Mouse (Mus musculus) bone marrow macrophage, adult 2 months (primary cell): Measurements from ENCODE around the gene Csf1.

Experiments
- CTCF ChIP-seq: IDR thresholded peaks from 2 replicates; pipeline ENCODE4 v1.5.1; 2012; ENCODE audit warnings: low read depth, mild to moderate bottlenecking, low read length, moderate library complexity
- POLR2A ChIP-seq: IDR thresholded peaks from 2 replicates; pipeline ENCODE4 v1.6.1; 2012; ENCODE audit warnings: mild to moderate bottlenecking, low read depth, low read length, borderline replicate concordance

GRCm38 (mm10) chr3:107750775-107751540 lies 9.3 kb downstream of the Csf1 start:
- TF ChIP-seq CTCF (no peak), POLR2A (no peak)
